Mouse (Mus musculus) G1E-ER4 (cell line): ENCODE measurements around the gene Gm21748. TPM values are rescaled to one million over a fixed set of nuclear protein-coding genes. Genes with fewer than 3 reads are reported as not detected.
"Not testable (repeated sequence)": the region's sequence is repeated elsewhere in the genome, so short reads cannot be mapped to it uniquely, and the experiment has no call there.

Experiments
- GATA1 ChIP-seq: IDR thresholded peaks from one replicate; pipeline ENCODE4 v1.8.0; 2012; ENCODE audit warnings: low read length, inconsistent platforms
- polyA plus RNA-seq: library from polyadenylated mRNA; stranded (reverse); fragments of >175 nt; gene quantifications from 2 replicates; pipeline ENCODE4 v1.2.3, GENCODE M21; 2012

The Gm21748 gene
- not detected in 2 replicates for polyA plus RNA-seq

DNA sequence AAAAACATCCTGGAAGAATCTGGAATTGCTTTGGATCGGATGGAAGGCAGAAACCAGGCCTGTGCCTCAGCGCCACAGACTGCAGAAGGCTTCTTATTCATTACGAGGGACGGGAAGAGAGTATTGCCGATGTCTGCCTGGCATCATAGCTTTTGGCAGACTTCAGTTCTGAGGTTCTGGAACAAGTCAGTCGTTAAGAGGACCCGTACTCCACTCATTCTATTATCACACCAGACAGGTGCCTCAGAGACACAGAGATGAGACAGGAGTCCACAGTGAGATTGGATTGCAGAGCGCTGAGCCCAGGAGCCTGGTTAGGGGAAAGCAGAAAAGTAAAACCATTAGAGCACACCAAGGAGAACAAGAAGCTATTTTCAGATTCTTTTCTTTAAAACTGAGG lies at the start of gene Gm21748:
Gene Gm21748 (minus strand): TSS at position 101 of the 400 bp plus-strand sequence.
- not testable (repeated sequence) for TF ChIP-seq GATA1

Other genes with a start within 250 kb of the Gm21748 start
- not detected in 2 replicates for gene Gm21860, start 84.4 kb downstream of the Gm21748 start, polyA plus RNA-seq
- gene Gm47283, start 54.4 kb downstream of the Gm21748 start, polyA plus RNA-seq: not detected in 2 replicates